Mouse (Mus musculus) layer of hippocampus, postnatal 36 days (tissue): ENCODE results near the gene Ccdc106. TPM values are rescaled to one million over a fixed set of nuclear protein-coding genes. Genes with fewer than 3 reads are reported as not detected.
A peak's percentile ranks its signal among the peaks of the same experiment; 100 is the strongest.

ENCODE experiments used
- DNase-seq, 2 experiments: peaks; one replicate each; pipeline ENCODE4 v3.0.0; 2022
- total RNA-seq, 2 experiments: library from RNA; stranded (reverse); gene quantifications; 2 replicates each; pipeline ENCODE4 v1.2.3; 2021

Gene Ccdc106
- total RNA-seq, 2 experiments from 2014 or later = 56.9 to 61.9 TPM

GRCm38 (mm10) chr7:5080815-5081214, 60.5 kb downstream of the Ccdc106 start:
- no peak for DNase-seq

- DNase-seq = no peak
These were observed 60.9 kb downstream of the Ccdc106 start for GRCm38 (mm10) chr7:5081241-5081640.

GRCm38 (mm10) chr7:5081939-5082338, 61.6 kb downstream of the Ccdc106 start:
- DNase-seq = no peak

- no peak for DNase-seq
These were observed 63.2 kb downstream of the Ccdc106 start for GRCm38 (mm10) chr7:5083325-5084105.

GRCm38 (mm10) chr7:5085512-5085911, 65.2 kb downstream of the Ccdc106 start:
- no peak for DNase-seq

- DNase-seq = no peak
These were observed 66.6 kb downstream of the Ccdc106 start for GRCm38 (mm10) chr7:5086921-5087440.

GRCm38 (mm10) chr7:5087886-5088285, 67.5 kb downstream of the Ccdc106 start:
- DNase-seq = no peak

GRCm38 (mm10) chr7:5089853-5090252, 69.5 kb downstream of the Ccdc106 start:
- DNase-seq = no peak

GRCm38 (mm10) chr7:5091008-5091728, 70.8 kb downstream of the Ccdc106 start:
- DNase-seq = peak; percentile 47 to 67

GRCm38 (mm10) chr7:5092381-5092780, 72.0 kb downstream of the Ccdc106 start:
- no peak for DNase-seq

- DNase-seq = peak; percentile 49 to 54
These were observed 72.6 kb downstream of the Ccdc106 start for GRCm38 (mm10) chr7:5092831-5093510.

- no peak for DNase-seq
These were observed 78.4 kb downstream of the Ccdc106 start for GRCm38 (mm10) chr7:5098769-5099168.

- no peak for DNase-seq
These were observed 79.4 kb downstream of the Ccdc106 start for GRCm38 (mm10) chr7:5099796-5100195.

GRCm38 (mm10) chr7:5101066-5101663, 80.8 kb downstream of the Ccdc106 start:
- no peak for DNase-seq

GRCm38 (mm10) chr7:5102564-5102963, 82.2 kb downstream of the Ccdc106 start:
- DNase-seq = no peak

GRCm38 (mm10) chr7:5108272-5108671, 87.9 kb downstream of the Ccdc106 start:
- DNase-seq = no peak

- DNase-seq = no peak
These were observed 88.9 kb downstream of the Ccdc106 start for GRCm38 (mm10) chr7:5109301-5109700.

Other genes starting within 250 kb of the Ccdc106 start
- not detected for gene Fam71e2, start 249.3 kb upstream of the Ccdc106 start, total RNA-seq
- gene Il11, start 237.7 kb upstream of the Ccdc106 start, total RNA-seq = under 1 TPM in 1 of 2 experiments, not detected in 1; 0.47 TPM
- gene Tmem190, start 237.6 kb upstream of the Ccdc106 start, total RNA-seq = not detected
- 1 to 10 TPM; 1.4 to 2.0 TPM for gene Tmem238, start 230.9 kb upstream of the Ccdc106 start, total RNA-seq
- 100 to 1,000 TPM; 454 to 487 TPM for gene Rpl28, start 227.7 kb upstream of the Ccdc106 start, total RNA-seq
- gene Ube2s, start 208.0 kb upstream of the Ccdc106 start, total RNA-seq = 100 to 1,000 TPM; 103 to 109 TPM
- gene Shisa7, start 175.9 kb upstream of the Ccdc106 start, total RNA-seq = 100 to 1,000 TPM; 176 to 202 TPM
- gene Isoc2b, start 150.3 kb upstream of the Ccdc106 start, total RNA-seq = 1 to 10 TPM; 4.0 to 7.8 TPM
- gene Isoc2a, start 143.4 kb upstream of the Ccdc106 start, total RNA-seq = 10 to 100 TPM; 11.4 to 13.6 TPM
- gene Gm36210, start 114.0 kb upstream of the Ccdc106 start, total RNA-seq = under 1 TPM; 0.51 to 0.62 TPM
- 10 to 100 TPM; 12.7 to 13.2 TPM for gene Zfp628, start 105.3 kb upstream of the Ccdc106 start, total RNA-seq
- gene Nat14, start 98.5 kb upstream of the Ccdc106 start, total RNA-seq = 100 to 1,000 TPM; 119 to 120 TPM
- 1 to 10 TPM; 2.9 to 3.8 TPM for gene Ssc5d, start 94.8 kb upstream of the Ccdc106 start, total RNA-seq
- gene Sbk2, start 56.1 kb upstream of the Ccdc106 start, total RNA-seq = under 1 TPM; 0.27 to 0.30 TPM
- gene Sbk3, start 49.4 kb upstream of the Ccdc106 start, total RNA-seq = 1 to 10 TPM in 1 of 2 experiments, under 1 TPM in 1; 0.70 to 1.4 TPM
- gene Zfp579, start 24.4 kb upstream of the Ccdc106 start, total RNA-seq = 10 to 100 TPM; 31.6 to 35.9 TPM
- gene Zfp524, start 6.1 kb upstream of the Ccdc106 start, total RNA-seq = 1 to 10 TPM; 6.5 to 8.1 TPM
- 10 to 100 TPM; 19.6 to 25.1 TPM for gene Fiz1, start 5.9 kb upstream of the Ccdc106 start, total RNA-seq
- gene Gm44973, start 5.1 kb upstream of the Ccdc106 start, total RNA-seq = not detected
- 10 to 100 TPM; 33.5 to 39.7 TPM for gene Zfp865, start 177 bp upstream of the Ccdc106 start, total RNA-seq
- not detected for gene 4632433K11Rik, start 13.6 kb downstream of the Ccdc106 start, total RNA-seq
- 1 to 10 TPM; 5.1 to 5.4 TPM for gene Zfp784, start 17.9 kb downstream of the Ccdc106 start, total RNA-seq
- 10 to 100 TPM; 34.5 to 35.2 TPM for gene Zfp580, start 31.0 kb downstream of the Ccdc106 start, total RNA-seq
- gene U2af2, start 41.6 kb downstream of the Ccdc106 start, total RNA-seq = 100 to 1,000 TPM; 183 to 184 TPM
- 100 to 1,000 TPM; 523 to 530 TPM for gene Epn1, start 59.7 kb downstream of the Ccdc106 start, total RNA-seq
- not detected for gene Rfpl4, start 96.4 kb downstream of the Ccdc106 start, total RNA-seq
- not detected for gene Rasl2-9, start 105.4 kb downstream of the Ccdc106 start, total RNA-seq
- not detected for gene Vmn1r55, start 129.1 kb downstream of the Ccdc106 start, total RNA-seq
- gene Vmn1r56, start 176.2 kb downstream of the Ccdc106 start, total RNA-seq = not detected
- not detected for gene Vmn1r57, start 197.9 kb downstream of the Ccdc106 start, total RNA-seq